Mouse (Mus musculus): ENCODE data around the gene Gm4491.

Gm4491 gene

DNA sequence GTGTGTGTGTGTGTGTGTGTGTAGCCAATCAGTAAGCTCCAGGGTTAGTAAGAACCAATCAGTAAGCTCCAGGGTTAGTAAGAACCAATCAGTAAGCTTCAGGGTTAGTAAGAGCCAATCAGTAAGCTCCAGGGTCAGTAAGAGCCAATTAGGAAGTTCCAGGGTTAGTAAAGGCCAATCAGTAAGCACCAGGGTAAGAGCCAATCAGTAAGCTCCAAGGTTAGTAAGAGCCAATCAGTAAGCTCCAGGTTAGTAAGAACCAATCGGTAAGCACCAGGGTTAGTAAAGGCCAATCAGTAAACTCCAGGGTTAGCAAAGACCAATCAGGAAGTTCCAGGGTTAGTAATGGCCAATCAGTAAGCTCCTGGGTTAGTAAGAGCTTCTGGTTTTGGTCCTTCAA, 32.8 kb downstream of the Gm4491 start:
- no peak for DNase-seq

DNA sequence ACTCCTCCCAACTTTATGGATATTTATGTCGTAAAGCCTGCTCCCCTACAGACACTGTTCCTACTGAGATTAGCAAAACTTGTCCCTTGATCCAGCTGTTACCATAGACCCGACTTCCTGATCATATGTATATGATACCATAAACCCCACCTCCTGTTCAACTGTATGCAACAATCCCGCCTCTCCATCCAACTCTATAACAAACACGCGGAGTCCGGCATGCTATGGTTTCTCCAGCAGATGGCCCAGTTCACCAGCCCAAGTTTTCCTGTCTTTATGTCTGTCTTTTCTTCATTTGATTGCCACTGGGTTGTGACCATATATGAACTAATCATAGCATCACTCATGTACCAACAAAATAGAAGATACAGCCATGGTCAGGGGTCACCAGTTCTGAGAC, 40.1 kb downstream of the Gm4491 start:
- DNase-seq = no peak

DNA sequence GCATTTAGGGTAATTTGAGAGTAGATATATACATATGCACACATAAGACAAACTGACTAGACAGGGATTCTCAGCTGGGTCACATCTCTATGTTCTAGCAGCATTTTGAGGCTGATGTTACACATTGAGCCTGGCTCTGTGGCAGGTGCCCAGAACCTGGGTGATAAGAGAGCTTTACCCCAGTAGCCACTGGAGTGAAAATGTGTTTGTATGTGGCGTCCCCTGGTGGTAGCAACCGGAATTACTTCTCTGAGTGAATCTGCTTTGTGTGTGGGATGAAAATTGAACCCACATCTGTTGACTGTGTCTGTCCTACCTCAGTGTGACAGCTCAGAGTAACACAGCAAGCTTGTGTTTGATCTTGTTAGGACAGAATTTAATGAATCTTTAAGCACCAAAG, 45.8 kb downstream of the Gm4491 start:
- peak; percentile 48 for DNase-seq

DNA sequence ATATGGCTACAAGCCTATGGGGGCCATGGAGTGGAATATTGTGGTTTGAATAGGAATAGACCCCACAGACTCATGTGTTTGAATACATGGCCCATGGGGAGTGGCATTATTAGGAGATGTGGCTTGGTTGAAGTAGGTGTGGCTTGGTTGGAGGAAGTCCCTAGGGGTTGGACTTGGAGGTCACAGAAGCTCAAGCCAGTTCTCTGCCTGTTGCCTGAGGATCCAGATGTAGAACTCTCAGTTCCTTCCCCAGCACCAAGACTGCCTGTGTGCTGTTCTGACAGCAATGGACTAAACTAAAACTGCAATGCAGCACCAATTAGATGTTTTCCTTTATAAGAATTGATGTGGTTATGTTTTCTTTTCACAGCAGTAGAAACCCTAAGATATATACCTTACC, 49.6 kb downstream of the Gm4491 start:
- DNase-seq = no peak

Measured in lung, postnatal 14 days (tissue).